Mouse (Mus musculus): ENCODE data around the gene Snn. TPM values are rescaled to one million over a fixed set of nuclear protein-coding genes. Genes with fewer than 3 reads are reported as not detected.

Snn gene
- polyA plus RNA-seq, 1 experiment from 2014 or later = 40.3 TPM

- H3K9ac ChIP-seq (replicated peaks) = no peak overlapping the region
- no peaks in the 10 kb centered on the region for H3K4me1 ChIP-seq (replicated peaks)
- ATAC-seq (ENCODE audit: insufficient number of reproducible peaks, insufficient read depth, low FRiP score, low TSS enrichment, low read depth) = no peak
- H3K36me3 ChIP-seq = no peaks in the 10 kb centered on the region
- no peak overlapping the region for H3K4me2 ChIP-seq
- H3K4me3 ChIP-seq (replicated peaks) = no peak overlapping the region
- no peaks in the 10 kb centered on the region for H3K27me3 ChIP-seq
- WGBS = 83% methylated on average over 7 of the region's 7 CpGs
- no peak overlapping the region for H3K27ac ChIP-seq
- H3K9me3 ChIP-seq = no peaks in the 10 kb centered on the region
Measured at GRCm38 (mm10) chr16:11047130-11047529, 13.6 kb upstream of the Snn start.

GRCm38 (mm10) chr16:11050226-11050625, 10.5 kb upstream of the Snn start:
- Histone ChIP-seq H3K4me3 (replicated peaks) (no peak overlapping the region), H3K4me1 (replicated peaks) (no peaks in the 10 kb centered on the region), H3K27me3 (no peaks in the 10 kb centered on the region), H3K9ac (replicated peaks) (no peak overlapping the region), H3K36me3 (no peaks in the 10 kb centered on the region), H3K9me3 (no peaks in the 10 kb centered on the region), H3K4me2 (no peak overlapping the region), H3K27ac (no peak overlapping the region)
- WGBS = 86% methylated on average over 2 of the region's 2 CpGs
- ATAC-seq (ENCODE audit: insufficient number of reproducible peaks, insufficient read depth, low FRiP score, low TSS enrichment, low read depth) = no peak

- H3K9me3 ChIP-seq = no peaks in the 10 kb centered on the region
- no peak for ATAC-seq (ENCODE audit: insufficient number of reproducible peaks, insufficient read depth, low FRiP score, low TSS enrichment, low read depth)
- H3K4me3 ChIP-seq (replicated peaks) = no peak overlapping the region
- H3K36me3 ChIP-seq = no peaks in the 10 kb centered on the region
- no peaks in the 10 kb centered on the region for H3K27me3 ChIP-seq
- H3K4me1 ChIP-seq (replicated peaks) = no peaks in the 10 kb centered on the region
- no peak overlapping the region for H3K9ac ChIP-seq (replicated peaks)
- WGBS = 92% methylated on average over 11 of the region's 11 CpGs
- no peak overlapping the region for H3K4me2 ChIP-seq
- H3K27ac ChIP-seq = no peak overlapping the region
Measured at GRCm38 (mm10) chr16:11051134-11051533, 9.6 kb upstream of the Snn start.

- H3K4me2 ChIP-seq = no peak overlapping the region
- H3K4me1 ChIP-seq (replicated peaks) = no peaks in the 10 kb centered on the region
- 64% methylated on average over 6 of the region's 6 CpGs for WGBS
- ATAC-seq (ENCODE audit: insufficient number of reproducible peaks, insufficient read depth, low FRiP score, low TSS enrichment, low read depth) = no peak
- no peaks in the 10 kb centered on the region for H3K27me3 ChIP-seq
- no peak overlapping the region for H3K27ac ChIP-seq
- no peak overlapping the region for H3K4me3 ChIP-seq (replicated peaks)
- no peak overlapping the region for H3K9ac ChIP-seq (replicated peaks)
- no peaks in the 10 kb centered on the region for H3K9me3 ChIP-seq
- no peaks in the 10 kb centered on the region for H3K36me3 ChIP-seq
Measured at GRCm38 (mm10) chr16:11054409-11054808, 6.3 kb upstream of the Snn start.

GRCm38 (mm10) chr16:11054871-11055270, 5.9 kb upstream of the Snn start:
- Histone ChIP-seq H3K27me3 (no peaks in the 10 kb centered on the region), H3K9ac (replicated peaks) (no peak overlapping the region), H3K4me2 (no peak overlapping the region), H3K4me1 (replicated peaks) (no peaks in the 10 kb centered on the region), H3K27ac (no peak overlapping the region), H3K36me3 (no peaks in the 10 kb centered on the region), H3K9me3 (no peaks in the 10 kb centered on the region), H3K4me3 (replicated peaks) (no peak overlapping the region)
- 90% methylated on average over 6 of the region's 6 CpGs for WGBS
- no peak for ATAC-seq (ENCODE audit: insufficient number of reproducible peaks, insufficient read depth, low FRiP score, low TSS enrichment, low read depth)

GRCm38 (mm10) chr16:11055916-11056315, 4.8 kb upstream of the Snn start:
- H3K4me3 ChIP-seq (replicated peaks) = no peak overlapping the region
- no peak for ATAC-seq (ENCODE audit: insufficient number of reproducible peaks, insufficient read depth, low FRiP score, low TSS enrichment, low read depth)
- H3K27me3 ChIP-seq = no peaks in the 10 kb centered on the region
- H3K4me2 ChIP-seq = no peak overlapping the region
- H3K4me1 ChIP-seq (replicated peaks) = no peaks in the 10 kb centered on the region
- no peaks in the 10 kb centered on the region for H3K36me3 ChIP-seq
- H3K9ac ChIP-seq (replicated peaks) = no peak overlapping the region
- H3K9me3 ChIP-seq = no peaks in the 10 kb centered on the region
- H3K27ac ChIP-seq = no peak overlapping the region
- WGBS = 45% methylated on average over 5 of the region's 5 CpGs

- Histone ChIP-seq H3K36me3 (peaks cover under 1% of the 10 kb centered on the region; the same call in 1 of the 2 replicates), H3K9ac (replicated peaks) (peak overlapping the region; percentile 5), H3K4me2 (peak overlapping the region; percentile 19; the same call in 1 of the 2 replicates), H3K9me3 (no peaks in the 10 kb centered on the region), H3K27me3 (no peaks in the 10 kb centered on the region), H3K27ac (peak overlapping the region; percentile 84), H3K4me3 (replicated peaks) (no peak overlapping the region), H3K4me1 (replicated peaks) (peaks cover 34% of the 10 kb centered on the region)
- 32% methylated on average over 13 of the region's 13 CpGs for WGBS
- ATAC-seq (ENCODE audit: insufficient number of reproducible peaks, insufficient read depth, low FRiP score, low TSS enrichment, low read depth) = no peak
Measured at GRCm38 (mm10) chr16:11062794-11063721, 2.3 kb downstream of the Snn start.

- no peak for ATAC-seq (ENCODE audit: insufficient number of reproducible peaks, insufficient read depth, low FRiP score, low TSS enrichment, low read depth)
- Histone ChIP-seq H3K9me3 (no peaks in the 10 kb centered on the region), H3K27me3 (no peaks in the 10 kb centered on the region), H3K36me3 (peaks cover 8% of the 10 kb centered on the region; the same call in 1 of the 2 replicates), H3K9ac (replicated peaks) (no peak overlapping the region), H3K4me2 (no peak overlapping the region), H3K4me3 (replicated peaks) (no peak overlapping the region), H3K4me1 (replicated peaks) (peaks cover 47% of the 10 kb centered on the region), H3K27ac (no peak overlapping the region)
- WGBS = 90% methylated on average over 4 of the region's 4 CpGs
Measured at GRCm38 (mm10) chr16:11064341-11064740, 3.6 kb downstream of the Snn start.

- peaks cover 12% of the 10 kb centered on the region; the same call in 1 of the 2 replicates for H3K36me3 ChIP-seq
- no peaks in the 10 kb centered on the region for H3K27me3 ChIP-seq
- no peak overlapping the region for H3K9ac ChIP-seq (replicated peaks)
- peaks cover 51% of the 10 kb centered on the region for H3K4me1 ChIP-seq (replicated peaks)
- H3K27ac ChIP-seq = no peak overlapping the region
- H3K9me3 ChIP-seq = no peaks in the 10 kb centered on the region
- H3K4me3 ChIP-seq (replicated peaks) = no peak overlapping the region
- no peak overlapping the region for H3K4me2 ChIP-seq
- ATAC-seq (ENCODE audit: insufficient number of reproducible peaks, insufficient read depth, low FRiP score, low TSS enrichment, low read depth) = no peak
- 90% methylated on average over 6 of the region's 6 CpGs for WGBS
Measured at GRCm38 (mm10) chr16:11064742-11065141, 4.0 kb downstream of the Snn start.

- 58% methylated on average over 5 of the region's 5 CpGs for WGBS
- Histone ChIP-seq H3K36me3 (peaks cover 19% of the 10 kb centered on the region; the same call in 1 of the 2 replicates), H3K9ac (replicated peaks) (peak overlapping the region; percentile 97), H3K4me1 (replicated peaks) (peaks cover 57% of the 10 kb centered on the region), H3K4me2 (peak overlapping the region; percentile 74), H3K9me3 (no peaks in the 10 kb centered on the region), H3K4me3 (replicated peaks) (peak overlapping the region; percentile 82), H3K27ac (peak overlapping the region; percentile 95), H3K27me3 (no peaks in the 10 kb centered on the region)
- ATAC-seq (ENCODE audit: insufficient number of reproducible peaks, insufficient read depth, low FRiP score, low TSS enrichment, low read depth) = 0 out of 2 replicates have a peak, but pooled peaks have one; percentile 22
Measured at GRCm38 (mm10) chr16:11065431-11065830, 4.7 kb downstream of the Snn start.

GRCm38 (mm10) chr16:11066029-11066832, 5.5 kb downstream of the Snn start, which contains the start of gene Litaf:
Gene Litaf, minus strand, starts transcription at chr16:11066157.
- Histone ChIP-seq H3K4me2 (peak within 1 kb of the TSS; percentile 74), H3K9me3 (no peaks in the 10 kb centered on the region), H3K27me3 (no peaks in the 10 kb centered on the region), H3K36me3 (peaks cover 23% of the 10 kb centered on the region), H3K4me1 (replicated peaks) (peaks cover 57% of the 10 kb centered on the region), H3K9ac (replicated peaks) (peak within 1 kb of the TSS; percentile 97), H3K4me3 (replicated peaks) (peak within 1 kb of the TSS; percentile 82), H3K27ac (peak within 1 kb of the TSS; percentile 95)
- ATAC-seq (ENCODE audit: insufficient number of reproducible peaks, insufficient read depth, low FRiP score, low TSS enrichment, low read depth) = peak; percentile 96
- under 1% methylated on average over 77 of the region's 78 CpGs for WGBS

Data from limb, embryonic 12.5 days (tissue).